Mouse (Mus musculus): ENCODE measurements around the gene Mrpl57. TPM values are rescaled to one million over a fixed set of nuclear protein-coding genes. Genes with fewer than 3 reads are reported as not detected.

The Mrpl57 gene
- 49.6 and 69.0 TPM in 2 replicates for polyA plus RNA-seq (2012; rRNA removed)

GRCm38 (mm10) chr14:57825788-57826751 lies at the start of gene Mrpl57, which contains the start of gene Ska3:
Gene Mrpl57, plus strand, starts transcription at chr14:57826234.
Gene Ska3, minus strand, starts transcription at chr14:57826185.

GRCm38 (mm10) chr14:57797991-57798931 lies 27.8 kb upstream of the Mrpl57 start, which contains the start of gene Sap18:
Gene Sap18, plus strand, starts transcription at chr14:57798180.

Other genes with a start within 250 kb of the Mrpl57 start
- 4.0 TPM in 2 replicates for gene Xpo4, start 160.8 kb upstream of the Mrpl57 start, polyA plus RNA-seq (2012; rRNA removed)
- 2.1 and 10.1 TPM in 2 replicates for gene Gm49361, start 80.1 kb upstream of the Mrpl57 start, polyA plus RNA-seq (2012; rRNA removed)
- 70.8 and 94.7 TPM in 2 replicates for gene Lats2, start 67.8 kb upstream of the Mrpl57 start, polyA plus RNA-seq (2012; rRNA removed)
- gene Sap18, start 28.1 kb upstream of the Mrpl57 start, polyA plus RNA-seq (2012; rRNA removed), result 5.9 and 9.5 TPM in 2 replicates
- 0.69 and 1.5 TPM in 2 replicates for gene Ska3, start within 50 bp of the Mrpl57 start, polyA plus RNA-seq (2012; rRNA removed)
- gene Zdhhc20, start 64.0 kb downstream of the Mrpl57 start, polyA plus RNA-seq (2012; rRNA removed), result 4.5 and 4.8 TPM in 2 replicates
- gene Micu2, start 173.0 kb downstream of the Mrpl57 start, polyA plus RNA-seq (2012; rRNA removed), result 16.9 and 28.8 TPM in 2 replicates
- 0.14 and 0.28 TPM in 2 replicates for gene Fgf9, start 244.3 kb downstream of the Mrpl57 start, polyA plus RNA-seq (2012; rRNA removed)

All from ovary, adult 2 months (tissue).